Mouse (Mus musculus) kidney, embryonic 14.5 days (tissue): ENCODE data around the gene Otop3. TPM values are rescaled to one million over a fixed set of nuclear protein-coding genes. Genes with fewer than 3 reads are reported as not detected.
"Not testable (repeated sequence)": the region's sequence is repeated elsewhere in the genome, so short reads cannot be mapped to it uniquely, and the experiment has no call there.

ENCODE experiments used
- ATAC-seq: fragments of 200-750 bp; cut with Nextera tagmentation; 2 replicates; pipeline ENCODE4 v1.8.0; 2017; ENCODE audit warnings: moderate number of reproducible peaks, mild to moderate bottlenecking, moderate TSS enrichment, moderate library complexity; ENCODE audit not compliant: low FRiP score, low TSS enrichment
- H3K27ac ChIP-seq: fragments of 300-500 bp; sonication (generic); 2 replicates; pipeline ENCODE4 v1.5.1; 2014; ENCODE audit warnings: low read depth, mild to moderate bottlenecking, low read length, moderate library complexity, mixed read lengths
- H3K27me3 ChIP-seq: fragments of 300-500 bp; sonication (generic); 2 replicates; pipeline ENCODE4 v1.6.1; 2014; ENCODE audit warnings: mild to moderate bottlenecking, low read length; ENCODE audit not compliant: control insufficient read depth, insufficient read depth
- H3K36me3 ChIP-seq: fragments of 300-500 bp; sonication (generic); 2 replicates; pipeline ENCODE4 v1.6.1; 2014; ENCODE audit warnings: low read length, mixed read lengths; ENCODE audit not compliant: control insufficient read depth, insufficient read depth
- H3K4me1 ChIP-seq: fragments of 300-500 bp; sonication (generic); 2 replicates; pipeline ENCODE4 v1.6.1; 2014; ENCODE audit warnings: low read length, mixed read lengths; ENCODE audit not compliant: control insufficient read depth, insufficient read depth
- H3K4me2 ChIP-seq: fragments of 300-500 bp; sonication (generic); replicated peaks from 2 replicates; pipeline ENCODE4 v1.6.1; 2014; ENCODE audit warnings: low read depth, mild to moderate bottlenecking, low read length
- H3K4me3 ChIP-seq: fragments of 300-500 bp; sonication (generic); 2 replicates; pipeline ENCODE4 v1.5.1; 2014; ENCODE audit warnings: mild to moderate bottlenecking, low read length
- H3K9ac ChIP-seq: fragments of 300-500 bp; sonication (generic); 2 replicates; pipeline ENCODE4 v1.6.1; 2014; ENCODE audit warnings: low read depth, mild to moderate bottlenecking, low read length, moderate library complexity
- H3K9me3 ChIP-seq: fragments of 300-500 bp; sonication (generic); 2 replicates; pipeline ENCODE4 v1.6.1; 2016; ENCODE audit warnings: low read length; ENCODE audit not compliant: control insufficient read depth
- WGBS: fragments of 180-500 bp; shearing (Covaris S2); extraction: QIAGEN DNeasy Blood & Tissue Kit; methylation state at CpG from one replicate; pipeline ENCODE4 v1.1.7; 2014; 5-methylcytosine and 5-hydroxymethylcytosine counted together
- polyA plus RNA-seq: library from polyadenylated mRNA; unstranded; fragments of >200 nt; fragmentation: Nextera tagmentation; extraction: Ambion mirVana; gene quantifications from 2 replicates; pipeline ENCODE4 v1.2.1, GENCODE M21; 2014

Gene Otop3
- polyA plus RNA-seq, 1 experiment from 2014 or later: not detected

DNA sequence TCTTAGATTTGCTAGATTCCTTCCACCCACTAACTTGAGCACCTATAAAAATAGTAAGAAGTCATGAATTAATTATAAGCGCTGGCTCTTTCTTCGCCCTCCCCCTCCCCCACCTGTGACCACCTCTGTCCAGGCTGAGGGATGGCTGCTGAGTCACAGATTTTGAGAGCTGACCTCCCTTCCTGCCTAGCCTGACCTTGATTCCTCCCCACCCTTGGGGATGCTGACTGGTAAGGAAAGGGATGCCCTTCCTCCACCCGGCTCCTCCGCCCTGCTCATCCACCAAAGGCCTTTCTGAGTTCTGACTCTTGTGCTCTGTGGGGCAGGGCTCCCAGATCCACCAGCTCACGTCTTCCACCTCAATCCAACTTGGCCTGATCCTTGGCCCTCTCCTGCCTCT lies 50.1 kb downstream of the Otop3 start:
- no peak overlapping the region; the same call in 1 of the 2 replicates for H3K4me2 ChIP-seq

GRCm38 (mm10) chr11:115386859-115387258 lies 52.3 kb downstream of the Otop3 start:
- H3K9me3 ChIP-seq, ATAC-seq, H3K4me2 ChIP-seq, H3K4me3 ChIP-seq, H3K27ac ChIP-seq, H3K27me3 ChIP-seq, H3K9ac ChIP-seq: not testable (repeated sequence)
- Histone ChIP-seq H3K36me3 (peaks cover 10% of the 10 kb centered on the region; the same call in 1 of the 2 replicates), H3K4me1 (peaks cover 34% of the 10 kb centered on the region)
- 90% methylated on average over 3 of the region's 3 CpGs for WGBS

More for the DNA sequence above, 50.1 kb downstream of the Otop3 start:
- no peaks in the 10 kb centered on the region for H3K36me3 ChIP-seq
- no peak overlapping the region for H3K9ac ChIP-seq
- H3K9me3 ChIP-seq: no peaks in the 10 kb centered on the region
- H3K4me1 ChIP-seq: peaks cover 34% of the 10 kb centered on the region
- H3K27ac ChIP-seq: 0 out of 2 replicates have a peak overlapping the region, but pooled peaks have one; percentile 2
- no peaks in the 10 kb centered on the region for H3K27me3 ChIP-seq
- no peak overlapping the region for H3K4me3 ChIP-seq
- WGBS: 61% methylated on average over 5 of the region's 5 CpGs
- no peak for ATAC-seq

DNA sequence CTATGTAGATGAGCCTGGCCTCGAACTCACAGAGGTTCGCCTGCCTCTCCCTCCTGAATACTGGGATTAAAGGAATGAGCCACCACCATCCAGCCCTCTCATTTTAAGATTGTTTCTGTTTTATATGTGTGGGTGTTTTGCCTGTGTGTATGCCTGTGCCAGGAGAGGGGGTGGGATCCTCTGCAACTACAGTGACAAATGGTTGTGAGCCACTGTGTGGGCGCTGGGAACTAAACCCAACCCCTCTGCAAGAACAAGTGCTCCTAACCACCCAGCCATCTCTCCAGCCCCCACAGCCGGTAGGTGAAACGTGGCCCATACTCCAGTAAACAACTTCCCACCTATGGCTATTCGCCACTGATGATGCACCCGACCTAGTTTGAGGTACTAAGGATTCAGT lies 56.8 kb downstream of the Otop3 start:
- Histone ChIP-seq H3K4me3 (no peak overlapping the region), H3K27me3 (no peaks in the 10 kb centered on the region), H3K27ac (no peak overlapping the region), H3K36me3 (peaks cover 35% of the 10 kb centered on the region; the same call in 1 of the 2 replicates), H3K9me3 (no peaks in the 10 kb centered on the region), H3K4me1 (no peaks in the 10 kb centered on the region), H3K4me2 (no peak overlapping the region), H3K9ac (no peak overlapping the region)
- 84% methylated on average over 7 of the region's 7 CpGs for WGBS
- no peak for ATAC-seq

DNA sequence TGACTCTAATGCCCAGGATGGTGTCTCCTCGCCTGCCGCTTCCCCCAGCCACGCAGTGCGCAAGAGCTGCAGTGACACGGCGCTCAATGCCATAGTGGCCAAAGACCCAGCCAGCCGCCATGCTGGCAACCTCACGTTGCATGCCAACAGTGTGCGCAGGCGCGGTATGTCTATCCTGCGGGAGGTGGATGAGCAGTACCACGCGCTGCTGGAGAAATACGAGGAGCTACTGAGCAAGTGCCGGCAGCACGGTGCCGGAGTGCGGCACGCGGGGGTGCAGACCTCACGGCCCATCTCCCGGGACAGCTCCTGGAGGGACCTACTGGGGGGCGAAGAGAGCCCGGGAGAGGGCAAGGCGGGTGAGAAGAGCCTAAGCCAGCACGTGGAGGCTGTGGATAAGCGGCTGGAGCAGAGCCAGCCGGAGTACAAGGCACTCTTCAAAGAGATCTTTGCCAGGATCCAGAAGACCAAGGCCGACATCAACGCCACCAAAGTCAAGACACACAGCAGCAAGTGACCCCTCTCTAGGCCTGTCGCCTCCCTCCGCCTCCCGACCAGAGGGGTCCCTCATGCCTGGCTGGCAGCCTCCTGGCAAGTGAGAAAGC lies 59.3 kb downstream of the Otop3 start:
- Histone ChIP-seq H3K4me2 (peak overlapping the region; percentile 4; the same call in 1 of the 2 replicates), H3K4me1 (no peaks in the 10 kb centered on the region), H3K36me3 (peaks cover 35% of the 10 kb centered on the region; the same call in 1 of the 2 replicates), H3K4me3 (0 out of 2 replicates have a peak overlapping the region, but pooled peaks have one; percentile 1), H3K9ac (no peak overlapping the region), H3K9me3 (no peaks in the 10 kb centered on the region), H3K27me3 (no peaks in the 10 kb centered on the region), H3K27ac (no peak overlapping the region)
- peak; percentile 39; the same call in 1 of the 2 replicates for ATAC-seq
- whole genome bisulfite sequencing: 62% methylated on average over 34 of the region's 34 CpGs

Other genes with a start within 250 kb of the Otop3 start
- 0.96 and 1.2 TPM in 2 replicates for gene Rab37, start 243.3 kb upstream of the Otop3 start, polyA plus RNA-seq
- 0.26 TPM in 2 replicates for gene Cd300lf, start 200.7 kb upstream of the Otop3 start, polyA plus RNA-seq
- 81.5 and 110 TPM in 2 replicates for gene Slc9a3r1, start 171.4 kb upstream of the Otop3 start, polyA plus RNA-seq
- 6.3 and 10.3 TPM in 2 replicates for gene Tmem104, start 147.2 kb upstream of the Otop3 start, polyA plus RNA-seq
- gene Nat9, start 146.9 kb upstream of the Otop3 start, polyA plus RNA-seq: 18.2 and 18.4 TPM in 2 replicates
- not detected in 2 replicates for gene Grin2c, start 67.5 kb upstream of the Otop3 start, polyA plus RNA-seq
- 9.2 and 13.1 TPM in 2 replicates for gene Fdxr, start 57.7 kb upstream of the Otop3 start, polyA plus RNA-seq
- gene Fads6, start 37.1 kb upstream of the Otop3 start, polyA plus RNA-seq: 0.32 and 0.39 TPM in 2 replicates
- gene Otop2, start 27.6 kb upstream of the Otop3 start, polyA plus RNA-seq: 0.14 and 0.15 TPM in 2 replicates
- gene Ush1g, start 12.7 kb upstream of the Otop3 start, polyA plus RNA-seq: not detected in 2 replicates
- 2.3 and 4.4 TPM in 2 replicates for gene Hid1, start 33.0 kb downstream of the Otop3 start, polyA plus RNA-seq
- gene Cdr2l, start 47.2 kb downstream of the Otop3 start, polyA plus RNA-seq: 11.5 and 13.0 TPM in 2 replicates
- gene Mrpl58, start 69.0 kb downstream of the Otop3 start, polyA plus RNA-seq: 235 and 261 TPM in 2 replicates
- gene Atp5h, start 85.2 kb downstream of the Otop3 start, polyA plus RNA-seq: 962 and 1,151 TPM in 2 replicates
- gene Kctd2, start 85.4 kb downstream of the Otop3 start, polyA plus RNA-seq: 22.7 and 23.9 TPM in 2 replicates
- gene Trim80, start 105.8 kb downstream of the Otop3 start, polyA plus RNA-seq: 0.14 and 0.33 TPM in 2 replicates
- 9.0 and 10.7 TPM in 2 replicates for gene Slc16a5, start 127.7 kb downstream of the Otop3 start, polyA plus RNA-seq
- 5.7 and 7.9 TPM in 2 replicates for gene Armc7, start 140.9 kb downstream of the Otop3 start, polyA plus RNA-seq
- 75.6 and 76.3 TPM in 2 replicates for gene Nt5c, start 157.1 kb downstream of the Otop3 start, polyA plus RNA-seq
- 487 and 524 TPM in 2 replicates for gene Jpt1, start 179.7 kb downstream of the Otop3 start, polyA plus RNA-seq
- gene Sumo2, start 201.5 kb downstream of the Otop3 start, polyA plus RNA-seq: 1,228 and 1,562 TPM in 2 replicates
- 159 and 197 TPM in 2 replicates for gene Nup85, start 229.7 kb downstream of the Otop3 start, polyA plus RNA-seq